Mouse (Mus musculus): ENCODE measurements around the gene Cyp2j5.

GRCm38 (mm10) chr4:96590911-96591790 is 72.8 kb downstream of the Cyp2j5 start, which contains the start of gene Cyp2j9:
- TF ChIP-seq POLR2A (IDR thresholded peaks at IDR 0.05; ENCODE audit: control insufficient read depth, extremely low read depth, insufficient read depth, low read length, poor library complexity) (no peak), CTCF (IDR thresholded peaks at IDR 0.05; ENCODE audit: borderline replicate concordance, control insufficient read depth, extremely low read depth, insufficient read depth, low read length, poor library complexity) (no peak)

All from thymus, adult 2 months (tissue).